Mouse (Mus musculus) left cerebral cortex, adult 18-20 months (tissue): ENCODE data around the gene Speer2. TPM values are rescaled to one million over a fixed set of nuclear protein-coding genes. Genes with fewer than 3 reads are reported as not detected.

Experiments used
- DNase-seq, 2 experiments: peaks; one replicate each; pipeline ENCODE4 v3.0.0; 2021 to 2022; ENCODE audit warnings: low spot score in 2 of 2, mixed read lengths in 1 of 2
- long read RNA-seq, 2 experiments: library from polyadenylated mRNA; stranded (forward); transcript quantifications; one replicate each; pipeline ENCODE4 v2.0.0; 2021
- total RNA-seq, 2 experiments: library from RNA; stranded (reverse); gene quantifications; 2 replicates each; pipeline ENCODE4 v1.2.3; 2021

Gene Speer2
- not detected for total RNA-seq
- long read RNA-seq, experiment 1 = 0 reads
- long read RNA-seq, experiment 2 = 0 reads

DNA sequence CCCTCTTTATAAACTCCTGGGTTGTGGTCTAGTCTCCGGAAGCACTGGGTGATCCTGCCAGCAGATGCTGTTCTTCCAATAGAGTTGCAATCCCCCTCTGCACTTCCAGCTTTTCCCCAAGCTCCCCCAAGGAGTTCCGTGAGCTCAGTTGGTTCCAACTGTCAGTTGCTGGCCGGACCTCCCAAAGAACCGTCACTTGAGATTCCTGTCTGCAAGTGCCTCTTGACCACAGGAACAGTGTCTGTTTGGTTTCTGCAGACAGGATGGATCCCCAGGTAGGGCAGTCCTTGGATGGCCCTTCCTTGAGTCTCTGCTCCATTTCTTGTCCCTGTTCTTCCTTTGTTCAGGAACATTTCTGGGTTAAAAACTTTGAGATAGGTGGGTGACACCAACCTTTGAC, at the start of gene Speer2:
Speer2 (minus strand) TSS at position 101 of the 400 bp plus-strand sequence.
- DNase-seq = no peak

DNA sequence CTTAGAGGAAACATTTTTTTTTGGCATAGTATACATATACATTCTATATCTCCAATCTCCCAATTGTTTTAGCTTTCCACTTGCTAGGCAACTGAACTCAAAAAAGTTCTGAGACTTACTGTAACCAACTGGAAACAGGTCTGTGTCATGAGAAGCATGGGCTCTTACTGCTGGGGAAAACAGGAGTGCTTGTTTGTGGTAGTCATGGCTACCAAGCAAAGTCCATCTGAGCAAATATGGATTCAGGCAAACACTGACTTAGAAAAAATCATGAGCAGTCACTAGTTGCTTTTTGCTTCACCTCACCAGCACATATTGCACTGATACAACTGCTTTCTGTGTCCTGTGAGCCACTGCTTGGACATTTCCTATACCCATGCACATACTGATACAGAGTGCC, 40.8 kb upstream of the Speer2 start:
- DNase-seq = no peak

GRCm38 (mm10) chr16:69880712-69881111, 17.2 kb upstream of the Speer2 start:
- DNase-seq = no peak

DNA sequence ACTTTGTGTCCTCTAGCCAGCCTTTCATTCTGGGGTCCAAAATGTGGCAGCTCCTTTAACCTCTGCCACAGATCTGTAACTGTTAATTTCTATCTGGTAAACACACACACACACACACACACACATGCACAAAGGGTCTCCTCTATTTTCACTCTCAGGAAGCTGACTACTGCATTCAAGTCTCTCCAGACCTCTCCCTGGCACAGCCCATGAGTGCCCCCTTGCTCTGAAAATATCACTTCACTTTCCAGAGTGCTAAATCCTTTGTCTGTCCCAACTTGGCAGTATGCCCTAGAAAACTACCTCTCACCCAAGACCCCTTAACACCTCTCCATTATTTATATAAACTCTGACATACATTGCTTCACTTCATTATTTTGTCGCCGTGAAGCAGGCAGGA, 26.9 kb downstream of the Speer2 start:
- no peak for DNase-seq

GRCm38 (mm10) chr16:69813652-69814051, 49.9 kb downstream of the Speer2 start:
- DNase-seq = no peak
